22 mouse cellular contexts compared by ENCODE assay signal in the genomic region with DNA sequence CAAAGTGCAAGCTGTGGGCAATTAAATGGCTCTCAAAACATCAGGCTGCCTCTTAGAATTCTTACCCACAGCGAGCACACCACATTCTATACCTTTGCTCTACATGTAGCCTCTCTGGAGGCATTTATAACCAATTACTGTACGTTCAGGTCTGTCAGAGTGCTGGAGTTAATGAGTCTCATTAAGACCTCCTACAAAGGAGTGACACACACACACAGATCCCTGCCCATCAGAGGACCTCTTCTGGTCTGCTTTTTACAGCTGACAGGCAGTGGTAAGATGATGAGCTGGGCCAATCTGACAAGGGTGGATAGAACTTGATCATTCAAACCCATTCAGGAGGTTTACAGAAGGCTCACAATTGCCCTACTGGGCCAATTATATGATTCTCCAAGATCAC.
"Had no signal": no experiment of that assay in that cellular context is flagged by ENCODE, and none has a peak within 500 bp of the region (broad histone marks: within the 10 kb centered on the region; RNA-seq: fewer than 3 reads in every experiment).

No protein-coding gene starts in this region.

- DNase-seq: gastrocnemius, adult 2 months; gastrocnemius, postnatal 10 days; gastrocnemius, postnatal 25 days; heart, postnatal 4 days; kidney, postnatal 10 days; kidney, postnatal 25 days; kidney, postnatal 4 days; liver; liver, embryonic 13.5 days had no signal

- H3K4me3 ChIP-seq: gastrocnemius, adult 2 months; heart, embryonic 10.5 days; heart, embryonic 12.5 days; hindbrain, embryonic 10.5 days; hindbrain, embryonic 12.5 days; intestine, embryonic 15.5 days; layer of hippocampus, adult 2 months; left cerebral cortex, adult 2 months; limb, embryonic 10.5 days; limb, embryonic 12.5 days; liver, embryonic 13.5 days had no signal

- H3K4me2 ChIP-seq: heart, embryonic 12.5 days; hindbrain, embryonic 12.5 days; hindbrain, embryonic 14.5 days; intestine, embryonic 15.5 days; limb, embryonic 12.5 days; liver, embryonic 11.5 days; liver, embryonic 13.5 days had no signal

- H3K9me3 ChIP-seq: intestine, embryonic 15.5 days; limb, embryonic 10.5 days; limb, embryonic 12.5 days had no signal

- H3K36me3 ChIP-seq: heart, embryonic 10.5 days; heart, embryonic 12.5 days; hindbrain, embryonic 10.5 days; hindbrain, embryonic 12.5 days; intestine, embryonic 15.5 days; limb, embryonic 10.5 days; limb, embryonic 12.5 days; liver, embryonic 13.5 days had no signal

- H3K27ac ChIP-seq: gastrocnemius, adult 2 months; heart, embryonic 10.5 days; hindbrain, embryonic 10.5 days; hindbrain, embryonic 12.5 days; hindbrain, embryonic 14.5 days; intestine, embryonic 15.5 days; layer of hippocampus, adult 2 months; left cerebral cortex, adult 2 months; limb, embryonic 10.5 days; limb, embryonic 12.5 days; liver, embryonic 13.5 days had no signal

- ATAC-seq: inflammation-experienced regulatory T-cells, adult 6 months; intestine, embryonic 15.5 days; intestine, postnatal 0 days had no signal

- H3K4me1 ChIP-seq: heart, embryonic 10.5 days; heart, embryonic 12.5 days; hindbrain, embryonic 10.5 days; hindbrain, embryonic 12.5 days; intestine, embryonic 15.5 days; liver, embryonic 13.5 days had no signal

- H3K9ac ChIP-seq: heart, embryonic 12.5 days; hindbrain, embryonic 12.5 days; hindbrain, embryonic 14.5 days; intestine, embryonic 15.5 days; limb, embryonic 12.5 days; liver, embryonic 13.5 days had no signal

- H3K27me3 ChIP-seq: heart, embryonic 12.5 days; hindbrain, embryonic 12.5 days; intestine, embryonic 15.5 days; limb, embryonic 12.5 days; liver, embryonic 13.5 days had no signal
